Mouse (Mus musculus) heart, adult 2 months (tissue): ENCODE data around the gene Otud3. TPM values are rescaled to one million over a fixed set of nuclear protein-coding genes. Genes with fewer than 3 reads are reported as not detected.

ENCODE experiments used
- DNase-seq, 2 experiments: peaks; one replicate each; pipeline ENCODE4 v3.0.0; 2021
- H3K27ac ChIP-seq: fragments of 200-600 bp; 2 replicates; pipeline ENCODE4 v1.8.1; 2022
- H3K27me3 ChIP-seq: fragments of 200-500 bp; 2 replicates; pipeline ENCODE4 v1.6.1; 2012; ENCODE audit warnings: mild to moderate bottlenecking, low read length, inconsistent platforms, mixed read lengths; ENCODE audit not compliant: control insufficient read depth, insufficient read depth
- H3K36me3 ChIP-seq: fragments of 200-500 bp; 2 replicates; pipeline ENCODE4 v1.6.1; 2012; ENCODE audit warnings: low read length, inconsistent platforms; ENCODE audit not compliant: control insufficient read depth, insufficient read depth
- H3K4me1 ChIP-seq: fragments of 200-500 bp; 2 replicates; pipeline ENCODE4 v1.6.1; 2011; ENCODE audit warnings: low read length; ENCODE audit not compliant: control insufficient read depth, insufficient read depth
- H3K4me3 ChIP-seq: fragments of 200-600 bp; 2 replicates; pipeline ENCODE4 v1.8.1; 2022
- H3K79me2 ChIP-seq: fragments of 200-500 bp; replicated peaks from 2 replicates; pipeline ENCODE4 v1.6.1; 2012; ENCODE audit warnings: mild to moderate bottlenecking, inconsistent platforms, low read length, moderate library complexity, mixed read lengths; ENCODE audit not compliant: control insufficient read depth, insufficient read depth
- H3K9ac ChIP-seq: fragments of 200-500 bp; 2 replicates; pipeline ENCODE4 v1.6.1; 2012; ENCODE audit warnings: low read depth, mild to moderate bottlenecking, control low read depth, inconsistent platforms, low read length, mixed read lengths
- CTCF ChIP-seq: fragments of 200-600 bp; IDR thresholded peaks from 2 replicates; pipeline ENCODE4 v1.8.1; 2022; ENCODE audit warnings: antibody characterized with exemption, mild to moderate bottlenecking, moderate library complexity
- EP300 ChIP-seq: fragments of 200-500 bp; IDR thresholded peaks from 2 replicates; pipeline ENCODE4 v1.6.1; 2011; ENCODE audit warnings: low read depth, low read length, control low read depth; ENCODE audit not compliant: insufficient read depth
- POLR2A ChIP-seq: fragments of 200-500 bp; IDR thresholded peaks from 2 replicates; pipeline ENCODE4 v1.6.1; 2011; ENCODE audit warnings: mild to moderate bottlenecking, low read depth, low read length, control low read depth; ENCODE audit not compliant: insufficient read depth
- WGBS: fragments of 180-500 bp; shearing (Covaris S2); methylation state at CpG from one replicate; pipeline ENCODE4 v1.1.7; 2018; 5-methylcytosine and 5-hydroxymethylcytosine counted together
- intact Hi-C: fragments of 180-260 bp; cut with DNase I; formaldehyde crosslinking; loops from one replicate; pipeline ENCODE4 v1.15.1; 2025
- polyA plus RNA-seq: library from polyadenylated mRNA; depleted of rRNA; stranded (reverse); fragments of >200 nt; gene quantifications from 2 replicates; pipeline ENCODE4 v1.2.3, GENCODE M21; 2012
- total RNA-seq, 2 experiments: library from RNA; stranded (reverse); gene quantifications; 2 replicates each; pipeline ENCODE4 v1.2.3; 2021

The Otud3 gene
- total and polyA plus RNA-seq, 3 experiments = 6.1 to 11.7 (median 10.4) TPM

GRCm38 (mm10) chr4:138943730-138944129 is 30.0 kb upstream of the Otud3 start:
- WGBS = 20% methylated on average over 15 of the region's 15 CpGs

GRCm38 (mm10) chr4:138941966-138942365 is 28.2 kb upstream of the Otud3 start:
- Histone ChIP-seq H3K4me3 (no peak overlapping the region), H3K27me3 (no peaks in the 10 kb centered on the region), H3K4me1 (no peaks in the 10 kb centered on the region), H3K36me3 (no peaks in the 10 kb centered on the region), H3K79me2 (no peaks in the 10 kb centered on the region), H3K9ac (no peak overlapping the region), H3K27ac (no peak overlapping the region)
- TF ChIP-seq POLR2A (no peak), EP300 (no peak), CTCF (no peak)
- 48% methylated on average over 6 of the region's 6 CpGs for WGBS
- DNase-seq = no peak
- intact Hi-C loops = no loop called here

More at GRCm38 (mm10) chr4:138943730-138944129, 30.0 kb upstream of the Otud3 start:
- intact Hi-C loops = no loop called here
- H3K4me1 ChIP-seq = no peaks in the 10 kb centered on the region
- no peaks in the 10 kb centered on the region for H3K79me2 ChIP-seq
- no peak overlapping the region for H3K9ac ChIP-seq
- H3K27me3 ChIP-seq = no peaks in the 10 kb centered on the region
- peak overlapping the region; percentile 49 for H3K27ac ChIP-seq
- H3K4me3 ChIP-seq = peak overlapping the region; percentile 41
- peak; percentile 85 to 86 for DNase-seq
- peak; percentile 60 for TF ChIP-seq POLR2A
- TF ChIP-seq EP300 = 0 out of 2 replicates have a peak, but pooled peaks have one; percentile 27
- TF ChIP-seq CTCF = peak; percentile 71
- H3K36me3 ChIP-seq = no peaks in the 10 kb centered on the region

- WGBS = 58% methylated on average over 7 of the region's 7 CpGs
- no peaks in the 10 kb centered on the region for H3K4me1 ChIP-seq
- intact Hi-C loops = no loop called here
- no peak overlapping the region for H3K27ac ChIP-seq
- H3K4me3 ChIP-seq = no peak overlapping the region
- no peaks in the 10 kb centered on the region for H3K27me3 ChIP-seq
- no peak for DNase-seq
- no peaks in the 10 kb centered on the region for H3K36me3 ChIP-seq
- no peak for TF ChIP-seq POLR2A
- TF ChIP-seq CTCF = no peak
- TF ChIP-seq EP300 = no peak
- no peaks in the 10 kb centered on the region for H3K79me2 ChIP-seq
- H3K9ac ChIP-seq = no peak overlapping the region
These were observed 27.7 kb upstream of the Otud3 start for GRCm38 (mm10) chr4:138941401-138941800.

DNA sequence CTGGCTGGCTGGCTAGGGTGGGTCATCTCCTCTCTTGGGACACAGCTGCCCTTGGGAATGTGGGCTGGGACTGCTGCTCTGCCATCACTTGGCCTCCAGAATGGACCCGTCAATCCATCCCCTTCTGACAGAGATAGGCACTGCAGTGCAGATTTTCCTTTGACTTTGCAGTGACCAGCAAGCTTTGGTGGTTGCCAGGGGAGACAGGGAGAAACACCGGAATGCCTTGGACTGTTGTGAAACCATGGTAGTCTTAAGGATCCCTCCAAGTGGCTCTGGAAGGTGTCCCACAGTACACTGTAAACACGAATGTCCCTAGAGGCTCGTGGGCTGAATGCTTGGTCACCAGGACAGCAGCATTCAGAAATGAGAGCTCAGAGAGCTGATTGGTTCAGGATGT is 25.7 kb upstream of the Otud3 start:
- no peak overlapping the region for H3K27ac ChIP-seq
- H3K79me2 ChIP-seq = no peaks in the 10 kb centered on the region
- no peak for TF ChIP-seq CTCF
- no peak for TF ChIP-seq POLR2A
- TF ChIP-seq EP300 = no peak
- no peak overlapping the region for H3K4me3 ChIP-seq
- peak in 1 of 2 experiments; percentile 23 for DNase-seq
- H3K9ac ChIP-seq = no peak overlapping the region
- H3K36me3 ChIP-seq = no peaks in the 10 kb centered on the region
- intact Hi-C loops = no loop called here
- H3K27me3 ChIP-seq = no peaks in the 10 kb centered on the region
- 36% methylated on average over 4 of the region's 4 CpGs for WGBS
- no peaks in the 10 kb centered on the region for H3K4me1 ChIP-seq

- no peaks in the 10 kb centered on the region for H3K36me3 ChIP-seq
- intact Hi-C loops = no loop called here
- DNase-seq = no peak
- 54% methylated on average over 10 of the region's 10 CpGs for whole genome bisulfite sequencing
- no peak overlapping the region for H3K27ac ChIP-seq
- no peak for TF ChIP-seq POLR2A
- TF ChIP-seq EP300 = no peak
- H3K9ac ChIP-seq = no peak overlapping the region
- H3K79me2 ChIP-seq = no peaks in the 10 kb centered on the region
- no peak overlapping the region for H3K4me3 ChIP-seq
- H3K27me3 ChIP-seq = no peaks in the 10 kb centered on the region
- H3K4me1 ChIP-seq = no peaks in the 10 kb centered on the region
These were observed 24.9 kb upstream of the Otud3 start for GRCm38 (mm10) chr4:138938495-138939269.

DNA sequence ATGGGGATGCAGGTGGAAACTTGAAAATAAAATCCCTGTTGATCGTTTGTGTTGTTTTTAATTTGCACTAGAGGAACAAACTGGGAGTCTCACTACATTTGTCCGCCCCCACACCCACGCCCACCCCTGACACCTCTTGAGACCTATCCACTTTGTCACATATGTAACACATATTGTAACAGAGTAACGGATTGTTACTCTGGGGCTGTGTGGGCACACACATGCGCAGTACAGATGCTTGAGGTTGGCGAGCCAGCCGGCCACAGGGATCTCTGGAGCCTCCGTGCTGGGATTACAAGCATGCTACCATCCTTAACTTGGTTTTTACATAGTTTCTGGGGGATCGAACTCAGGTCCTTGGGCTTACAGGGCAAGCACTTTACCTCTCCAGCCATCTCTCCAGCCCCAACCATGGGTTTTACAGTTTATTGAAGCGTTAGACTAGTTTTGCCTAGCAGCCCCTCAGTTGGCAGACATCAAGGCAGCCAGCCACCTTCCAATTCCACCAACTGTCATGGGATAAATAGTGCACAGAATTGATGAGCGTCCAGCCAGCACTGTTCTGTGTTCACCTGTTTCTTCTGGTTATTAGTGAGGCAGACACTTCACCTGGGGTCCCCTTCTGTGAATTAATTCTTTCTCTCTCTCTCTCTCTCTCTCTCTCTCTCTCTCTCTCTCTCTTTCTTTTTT is 20.9 kb upstream of the Otud3 start:
- Histone ChIP-seq H3K79me2 (no peaks in the 10 kb centered on the region), H3K4me1 (no peaks in the 10 kb centered on the region), H3K9ac (no peak overlapping the region), H3K4me3 (no peak overlapping the region), H3K36me3 (no peaks in the 10 kb centered on the region), H3K27me3 (no peaks in the 10 kb centered on the region), H3K27ac (no peak overlapping the region)
- TF ChIP-seq POLR2A (no peak), EP300 (no peak), CTCF (no peak)
- DNase-seq = no peak
- intact Hi-C loops = no loop called here
- 83% methylated on average over 11 of the region's 11 CpGs for WGBS
